Mouse (Mus musculus) liver, embryonic 14.5 days (tissue): ENCODE results near the gene Wnt3a.

Experiments used
- CTCF ChIP-seq: IDR thresholded peaks from 2 replicates; pipeline ENCODE4 v1.5.1; 2016; ENCODE audit warnings: antibody characterized with exemption, low read depth, control low read depth
- EP300 ChIP-seq: IDR thresholded peaks from 2 replicates; pipeline ENCODE4 v1.6.1; 2016; ENCODE audit warnings: antibody characterized with exemption, low read depth

- TF ChIP-seq CTCF = no peak
- TF ChIP-seq EP300 = peak; percentile 92
Observed at GRCm38 (mm10) chr11:59260706-59261493, 29.7 kb downstream of the Wnt3a start.
